Mouse (Mus musculus) brain, embryonic 14.5 days (tissue): ENCODE results near the gene Cdh15.

Experiments used
- CTCF ChIP-seq: fragments of 200-500 bp; IDR thresholded peaks from 2 replicates; pipeline ENCODE4 v1.5.1; 2012; ENCODE audit warnings: inconsistent platforms, mild to moderate bottlenecking, moderate library complexity, borderline replicate concordance; ENCODE audit not compliant: insufficient read depth, insufficient read length; ENCODE audit errors: extremely low read depth
- POLR2A ChIP-seq: fragments of 200-500 bp; IDR thresholded peaks from 2 replicates; pipeline ENCODE4 v1.6.1; 2012; ENCODE audit warnings: mild to moderate bottlenecking, inconsistent platforms, borderline replicate concordance; ENCODE audit not compliant: poor library complexity, insufficient read depth, insufficient read length, severe bottlenecking; ENCODE audit errors: extremely low read depth

GRCm38 (mm10) chr8:122824571-122824970 lies 23.2 kb upstream of the Cdh15 start:
- TF ChIP-seq CTCF (no peak), POLR2A (no peak)
